Mouse (Mus musculus) testis, postnatal 10 days (tissue): ENCODE measurements around the gene Mypn.
A peak's percentile ranks its signal among the peaks of the same experiment; 100 is the strongest.

Experiments
- DNase-seq: peaks from one replicate; pipeline ENCODE4 v3.0.0; 2021; ENCODE audit warnings: low spot score

Gene Mypn

DNA sequence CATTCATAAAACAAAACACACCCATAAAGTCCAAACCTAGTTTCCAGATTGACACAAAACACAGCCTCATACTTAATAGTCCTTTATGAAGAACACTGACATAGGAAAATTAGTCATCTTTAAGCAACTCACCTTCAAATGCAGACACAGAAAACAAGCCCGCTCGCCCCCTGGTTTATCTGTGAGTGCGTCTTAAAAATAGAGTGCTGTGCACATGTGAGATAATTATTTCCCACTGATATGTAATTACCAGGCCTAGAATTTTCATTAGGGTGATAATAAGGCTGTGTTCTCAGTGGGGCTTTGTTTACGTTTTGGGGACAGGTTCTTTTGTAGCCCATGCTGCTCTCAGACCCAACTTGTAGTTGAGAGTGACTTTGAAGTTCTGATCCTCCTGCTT lies 4.7 kb downstream of the Mypn start:
- DNase-seq: no peak

DNA sequence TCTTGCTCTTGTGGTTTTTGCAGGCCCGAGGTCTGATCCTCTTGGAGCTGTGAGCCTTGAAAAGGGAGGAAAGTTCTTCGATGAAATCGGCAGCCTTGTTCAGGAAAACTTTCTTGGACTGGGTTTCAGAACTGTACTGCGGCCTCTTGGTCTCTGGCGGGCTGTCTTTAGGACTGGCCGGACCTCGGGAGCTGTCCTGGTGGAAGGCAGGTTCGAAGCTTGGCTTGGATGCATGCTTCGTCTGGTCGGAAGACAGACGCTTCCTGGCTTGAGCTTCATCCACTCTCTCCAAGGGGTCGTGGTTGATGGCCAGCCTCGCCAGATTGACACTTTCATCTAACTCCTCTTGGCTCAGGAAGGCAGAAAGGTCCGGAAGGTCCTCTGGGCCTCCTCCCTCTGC lies 11.0 kb downstream of the Mypn start:
- DNase-seq: no peak

DNA sequence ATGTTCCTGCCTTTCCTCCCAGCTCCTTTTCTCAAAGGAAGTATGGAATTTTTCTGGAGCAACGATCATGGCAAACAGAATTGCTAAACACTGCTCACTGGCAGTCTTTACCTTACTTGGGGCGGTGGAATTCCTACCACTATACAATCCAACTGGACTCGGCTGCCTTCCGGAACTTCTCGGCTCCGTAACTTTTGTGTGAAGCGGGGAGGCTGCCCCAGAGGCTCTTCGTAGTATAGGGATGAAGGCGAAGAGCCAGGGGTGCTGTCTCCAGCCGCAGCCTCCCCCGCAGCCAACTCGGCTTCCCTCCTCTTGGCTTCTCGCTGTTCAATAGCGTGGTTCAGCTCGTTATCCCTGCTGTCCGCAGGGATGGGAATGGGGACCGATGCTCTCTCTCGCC lies 11.5 kb downstream of the Mypn start:
- no peak for DNase-seq

DNA sequence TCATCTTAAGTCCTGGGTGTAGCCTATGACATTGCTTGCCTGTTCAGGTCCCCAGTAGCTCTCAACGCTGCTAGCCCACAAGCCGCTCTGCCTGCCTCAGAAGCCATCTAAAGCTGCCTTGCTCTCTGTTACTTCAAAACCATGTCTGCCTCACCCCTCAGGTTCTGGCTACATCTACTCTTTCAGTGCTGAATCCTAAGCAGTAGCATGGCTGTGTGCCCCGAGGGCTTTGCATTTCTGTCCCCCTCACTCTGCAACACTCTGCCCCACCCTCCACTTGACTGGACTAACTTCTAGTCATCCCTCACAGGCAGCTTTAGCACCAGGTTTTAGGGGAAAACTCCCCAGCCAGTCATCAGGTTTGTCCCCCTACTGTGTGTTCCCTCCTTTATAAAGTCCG lies 19.3 kb downstream of the Mypn start:
- no peak for DNase-seq

DNA sequence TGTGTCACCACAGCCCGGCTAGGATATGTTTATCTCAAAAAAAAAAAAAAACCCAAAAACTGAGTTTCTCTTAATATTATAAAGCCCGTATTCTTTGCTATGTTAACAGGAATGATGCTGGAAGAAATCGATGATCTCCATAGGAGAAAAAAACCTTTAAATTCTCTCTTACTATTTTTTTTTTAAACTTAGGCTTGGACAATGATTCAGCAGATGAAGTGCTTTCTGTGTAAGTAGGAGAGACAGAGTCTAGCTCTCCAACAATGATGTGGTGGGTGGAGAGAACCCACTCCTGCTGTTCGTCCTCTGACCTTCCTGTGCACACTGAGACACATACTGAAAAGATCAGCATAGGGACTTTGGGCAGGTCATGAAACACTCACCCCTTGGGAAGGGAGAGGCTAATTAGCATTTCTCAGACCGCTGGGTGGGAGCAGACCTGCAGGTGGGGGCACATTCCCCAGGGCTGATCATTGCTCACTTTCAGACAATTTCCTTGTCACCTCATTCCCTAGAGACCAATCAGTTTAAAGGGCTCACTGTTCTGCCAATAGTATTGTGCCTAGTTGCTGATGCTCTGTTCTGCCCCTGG lies 21.5 kb downstream of the Mypn start:
- no peak for DNase-seq

DNA sequence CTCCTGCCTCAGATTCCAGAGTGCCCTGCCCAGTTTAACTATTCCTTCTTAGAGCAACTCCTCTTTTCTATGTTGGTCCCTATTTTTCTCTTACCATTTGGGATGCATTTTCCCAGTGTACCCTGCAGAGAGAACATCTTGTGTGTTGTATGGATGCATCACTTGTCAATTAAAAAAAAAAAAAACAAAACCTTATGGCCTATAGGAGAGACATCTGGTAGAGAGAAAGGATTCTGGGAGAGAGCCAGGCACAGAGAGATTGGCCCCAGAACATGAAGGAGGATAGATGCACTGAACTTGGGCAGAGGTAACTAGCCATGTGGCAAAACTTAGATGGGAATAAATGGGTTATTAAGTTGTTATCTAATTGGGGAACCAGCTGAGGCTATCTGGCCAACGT lies 22.6 kb downstream of the Mypn start:
- no peak for DNase-seq

DNA sequence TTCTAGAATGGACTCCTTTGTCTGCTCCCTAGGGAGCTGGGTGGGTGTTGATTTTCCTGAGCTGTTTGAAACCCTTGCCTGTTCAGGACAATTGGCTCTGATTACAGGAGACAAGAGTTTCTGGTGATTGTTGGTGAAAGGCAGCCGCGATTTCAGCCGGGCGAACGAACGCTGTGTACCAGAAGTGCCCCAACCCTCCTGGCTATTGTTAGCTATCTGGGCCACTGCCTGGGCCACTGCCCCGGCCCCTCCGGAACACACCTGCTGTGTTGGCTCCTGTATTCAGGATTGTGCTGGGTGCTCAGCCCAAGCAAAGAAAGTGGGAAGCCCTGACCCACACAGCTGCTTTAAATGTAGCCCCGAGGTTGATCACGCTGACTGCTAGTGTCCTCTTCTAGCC lies 24.2 kb downstream of the Mypn start:
- no peak for DNase-seq

DNA sequence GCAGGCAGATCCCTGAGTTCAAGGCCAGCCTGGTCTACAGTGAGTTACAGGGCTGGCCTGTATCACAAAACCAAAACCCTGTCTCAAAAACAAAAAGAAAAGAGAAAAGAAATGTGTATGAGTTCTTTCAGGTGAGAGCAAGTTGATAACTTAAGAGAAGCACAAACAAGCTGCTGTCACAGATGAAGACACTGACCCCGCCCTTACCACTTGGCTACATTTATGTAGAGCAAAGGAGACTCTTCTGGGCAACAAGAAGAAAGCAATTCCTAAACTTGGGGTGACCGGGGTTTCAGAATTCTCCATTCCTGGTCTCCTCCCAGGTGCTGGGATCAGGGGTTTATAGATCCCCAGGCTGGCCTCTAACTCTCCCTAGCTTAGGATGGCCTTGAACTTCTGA lies 25.4 kb downstream of the Mypn start:
- no peak for DNase-seq

DNA sequence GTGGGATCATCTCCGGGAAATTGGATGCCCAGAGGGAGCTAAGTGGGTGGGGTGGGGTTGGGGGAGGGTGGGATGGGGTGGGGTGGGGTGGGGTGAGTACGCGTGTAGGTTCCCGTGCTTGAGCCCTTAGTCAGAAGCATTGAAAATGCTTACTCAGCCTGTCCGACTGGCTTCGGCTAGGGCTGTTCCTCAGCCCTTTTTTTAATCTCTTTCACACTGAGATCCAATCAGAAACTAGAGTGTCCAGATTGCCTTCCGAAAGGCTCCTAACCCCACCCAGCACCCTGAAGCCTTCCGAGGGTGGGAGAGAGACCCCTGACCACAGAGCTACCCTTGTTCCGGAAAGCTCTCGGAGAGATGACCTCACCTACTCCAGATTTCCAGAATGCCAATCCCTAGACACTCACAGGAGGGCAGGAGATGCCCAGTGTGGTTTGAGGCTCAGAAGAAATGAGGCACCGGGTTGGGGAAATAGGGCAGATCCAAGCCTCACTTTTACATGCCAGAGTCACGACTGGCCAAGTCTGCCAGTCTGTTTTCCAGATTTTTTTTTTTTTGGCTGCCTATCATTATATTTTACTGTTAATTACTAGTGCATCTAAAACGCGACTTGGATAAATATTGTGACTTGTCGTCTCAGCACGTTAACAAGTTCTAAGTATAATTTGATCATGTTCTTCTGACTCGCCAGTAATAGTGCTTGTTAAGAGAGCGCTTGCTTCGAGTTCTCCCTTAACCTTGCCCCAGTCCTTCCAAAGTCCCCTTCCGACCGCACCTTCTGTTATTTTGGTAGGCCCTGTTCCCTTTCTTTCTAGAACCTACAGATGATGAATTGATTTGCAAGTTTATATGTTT lies 26.2 kb downstream of the Mypn start:
- no peak for DNase-seq

DNA sequence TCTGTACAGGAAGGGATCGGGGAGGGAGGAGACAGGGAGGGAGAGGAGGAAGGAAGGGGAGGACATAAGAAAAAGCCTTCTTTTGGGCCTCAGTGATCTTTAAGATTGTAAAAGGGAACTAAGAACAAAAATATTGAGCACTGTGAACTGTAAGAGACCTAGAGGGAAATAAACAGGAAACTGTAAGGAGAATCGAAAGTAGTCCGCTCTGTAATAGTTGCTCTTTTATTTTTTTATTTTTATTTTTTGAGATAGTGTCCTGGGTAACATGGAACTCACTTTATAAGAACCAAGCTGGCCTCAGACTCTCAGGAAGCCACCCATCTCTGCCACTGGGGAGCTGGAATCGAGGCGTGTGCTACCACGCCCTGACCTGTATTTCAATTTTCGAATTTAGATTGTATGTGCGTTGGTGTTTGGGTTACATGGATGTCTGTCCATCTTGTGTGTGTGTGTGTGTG lies 27.3 kb downstream of the Mypn start:
- no peak for DNase-seq

DNA sequence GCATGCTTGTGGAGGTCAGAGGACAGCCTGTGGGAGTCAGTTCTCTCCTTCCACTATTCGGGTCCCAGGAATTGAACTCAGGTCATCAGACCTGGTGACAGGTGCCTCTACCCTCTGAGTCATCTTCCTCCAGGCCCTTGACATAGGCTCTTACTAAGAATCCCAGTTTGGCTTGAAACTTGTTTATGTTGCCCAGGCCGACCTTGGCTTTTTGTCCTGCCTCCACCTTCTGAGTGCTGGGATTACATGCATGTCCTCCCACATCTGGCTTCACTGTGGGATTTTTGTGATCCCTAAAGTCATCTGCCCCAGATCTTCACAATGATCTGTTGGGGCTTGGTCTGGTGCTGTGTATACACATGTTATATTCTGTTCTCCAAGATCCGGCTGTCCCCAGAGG lies 31.7 kb downstream of the Mypn start:
- DNase-seq: no peak

DNA sequence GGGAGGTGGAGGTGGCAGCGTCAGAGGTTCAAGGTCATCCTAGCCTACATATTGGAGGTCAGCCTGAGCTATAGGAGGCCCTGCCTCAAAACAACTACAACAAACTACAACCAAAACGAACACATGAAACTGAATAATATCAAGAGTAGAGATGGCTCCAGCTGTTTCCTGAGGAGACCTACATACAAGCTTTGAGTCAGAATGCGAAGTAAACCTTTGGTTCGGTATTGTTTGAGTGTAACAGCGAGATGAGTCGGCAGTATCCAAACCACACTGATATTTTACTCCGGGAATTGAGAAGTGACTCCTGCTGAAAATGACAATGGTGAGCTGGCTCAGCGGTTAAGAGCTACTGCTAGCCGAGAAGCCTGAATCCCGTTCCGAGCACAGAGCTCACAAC lies 34.2 kb downstream of the Mypn start:
- DNase-seq: no peak

DNA sequence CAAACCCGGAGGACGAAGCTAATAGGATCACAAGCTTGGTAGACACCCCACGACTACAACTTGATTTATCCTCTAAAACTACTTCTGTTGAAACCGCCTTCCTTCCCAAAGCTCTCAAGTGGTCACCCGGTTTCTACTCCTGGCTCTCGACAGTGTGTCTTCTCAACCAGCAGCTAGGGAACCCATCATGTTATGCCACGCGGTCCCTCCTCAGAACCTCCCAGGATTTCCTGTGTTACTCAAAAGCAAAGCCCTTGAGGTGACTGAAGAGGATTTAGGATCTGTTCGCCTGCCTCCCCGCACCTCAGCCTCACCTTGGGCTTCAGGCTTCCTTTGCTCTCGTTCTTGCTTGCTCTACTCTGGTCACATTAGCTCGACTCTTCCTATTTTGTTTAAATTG lies 35.6 kb downstream of the Mypn start:
- DNase-seq: no peak

DNA sequence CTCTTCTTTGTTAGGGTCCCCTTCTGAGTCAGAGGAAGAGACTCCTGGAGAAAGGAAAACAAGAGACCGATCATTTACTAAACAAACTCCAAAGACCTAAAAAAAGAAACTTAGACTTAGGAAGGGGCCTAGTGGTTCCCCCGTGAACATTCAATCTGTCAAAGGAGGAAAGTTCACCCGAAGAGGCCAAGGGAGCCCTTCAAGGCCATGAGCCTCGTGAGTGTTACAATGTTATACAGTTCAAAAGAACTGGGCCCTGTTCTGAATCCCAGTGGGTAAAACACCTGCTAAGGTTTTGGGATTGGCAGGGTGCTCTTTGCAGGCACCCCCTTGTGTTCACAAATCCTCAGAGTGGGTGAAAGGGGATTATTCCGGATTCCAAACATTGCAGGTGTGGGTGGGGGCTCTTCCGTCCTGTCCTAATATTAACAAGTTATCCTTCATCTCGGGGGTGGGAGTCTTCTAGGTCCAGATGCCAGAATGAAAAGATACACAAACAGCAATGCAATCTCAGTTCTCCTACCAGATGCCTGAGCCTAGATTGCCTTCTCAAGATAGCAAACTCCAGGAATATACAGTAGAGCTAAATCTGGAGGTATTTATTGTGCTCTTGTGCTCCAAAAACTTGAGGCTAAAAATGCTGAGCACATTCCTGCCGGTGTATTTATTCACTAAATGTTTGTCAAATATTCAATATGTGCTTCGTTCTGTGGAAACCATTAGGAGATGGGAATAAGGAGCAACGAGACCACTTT lies 36.3 kb downstream of the Mypn start:
- no peak for DNase-seq

DNA sequence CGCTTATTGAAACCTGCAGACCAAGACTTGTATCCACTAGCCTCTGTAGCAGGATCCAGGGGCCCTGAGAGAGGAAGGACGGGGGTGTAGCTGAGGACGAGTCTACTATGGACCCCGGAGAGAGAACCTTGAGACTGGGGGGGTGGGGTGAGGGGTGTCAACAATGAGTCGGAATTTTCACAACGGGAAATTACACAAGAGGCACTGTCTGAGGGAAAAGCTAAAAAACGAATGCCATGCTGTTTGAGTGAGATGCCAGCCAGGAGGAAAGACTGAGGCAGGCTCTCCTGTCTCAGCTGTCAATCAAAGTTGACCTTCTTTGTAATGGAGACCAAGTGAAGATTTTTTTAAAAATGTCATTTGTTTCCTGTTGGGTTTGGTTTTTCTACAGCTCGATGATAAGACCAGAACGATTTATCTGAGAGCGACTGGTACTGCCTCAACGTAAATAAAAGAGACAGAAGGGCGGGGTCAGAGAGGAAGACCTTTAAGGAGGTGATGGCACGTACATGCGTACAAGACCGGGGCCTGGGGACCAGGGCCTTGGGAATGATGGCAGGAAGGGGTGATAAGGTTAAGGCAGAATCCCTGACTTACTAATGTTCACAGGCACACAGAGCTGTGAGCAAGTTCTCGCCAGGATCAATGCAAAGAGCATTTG lies 37.9 kb downstream of the Mypn start:
- DNase-seq: no peak

DNA sequence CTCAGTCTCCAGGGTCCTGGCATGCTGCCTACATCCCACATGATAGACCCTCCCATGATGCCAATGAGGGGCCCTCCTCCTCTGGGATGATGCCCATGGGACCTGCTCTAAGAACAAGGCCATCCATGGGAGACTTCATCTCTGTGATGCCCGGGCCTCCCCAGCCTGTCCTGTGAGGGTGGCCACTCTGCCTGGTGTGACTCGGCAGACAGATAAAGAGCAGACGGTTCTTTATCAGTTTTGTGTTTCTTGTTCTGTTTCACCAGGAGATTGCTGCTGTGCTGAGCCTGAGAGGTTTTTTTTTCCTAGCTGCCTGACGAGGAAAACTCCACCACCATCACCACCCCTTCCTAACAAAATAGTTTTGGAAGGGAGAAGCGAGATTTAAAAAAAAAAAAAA lies 42.5 kb downstream of the Mypn start:
- peak; percentile 55 for DNase-seq

DNA sequence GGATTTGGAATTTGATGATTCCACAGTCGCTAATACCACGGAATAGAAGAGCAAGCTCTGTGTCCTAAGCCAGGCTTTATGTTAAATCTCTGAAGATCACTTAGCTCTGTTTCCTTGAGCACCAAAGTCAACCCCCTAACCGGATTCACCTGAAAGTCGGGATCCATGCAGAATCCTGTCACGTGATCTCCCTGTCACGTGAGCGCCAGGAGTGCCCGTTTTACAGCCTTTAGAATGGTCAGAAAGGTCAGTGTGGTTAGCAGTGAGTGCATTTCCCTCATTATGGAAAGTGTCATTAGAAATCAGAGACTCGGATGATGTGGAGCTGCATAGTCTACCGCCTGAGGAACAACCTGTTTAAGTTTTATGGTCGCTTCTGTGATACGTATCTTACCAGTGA lies 43.1 kb downstream of the Mypn start:
- DNase-seq: no peak

DNA sequence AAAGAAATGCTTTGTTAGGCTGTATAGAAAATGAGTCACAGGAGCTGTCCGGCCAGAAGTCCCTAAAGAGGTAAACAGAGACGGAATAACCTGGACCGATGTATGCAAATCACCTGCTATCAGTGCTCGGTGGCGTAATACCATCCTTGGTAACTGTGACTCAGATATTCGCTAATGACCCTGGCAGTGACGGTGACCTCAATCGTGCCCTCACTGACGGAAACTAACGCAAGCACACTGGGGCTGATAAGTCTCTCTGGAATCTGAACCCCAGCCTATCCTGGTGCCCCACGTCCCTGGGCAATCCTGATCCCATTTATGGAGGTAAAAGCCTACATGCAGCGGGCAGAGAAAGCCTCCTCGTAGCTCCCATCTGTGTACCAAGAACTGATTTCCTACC lies 45.6 kb downstream of the Mypn start:
- no peak for DNase-seq

DNA sequence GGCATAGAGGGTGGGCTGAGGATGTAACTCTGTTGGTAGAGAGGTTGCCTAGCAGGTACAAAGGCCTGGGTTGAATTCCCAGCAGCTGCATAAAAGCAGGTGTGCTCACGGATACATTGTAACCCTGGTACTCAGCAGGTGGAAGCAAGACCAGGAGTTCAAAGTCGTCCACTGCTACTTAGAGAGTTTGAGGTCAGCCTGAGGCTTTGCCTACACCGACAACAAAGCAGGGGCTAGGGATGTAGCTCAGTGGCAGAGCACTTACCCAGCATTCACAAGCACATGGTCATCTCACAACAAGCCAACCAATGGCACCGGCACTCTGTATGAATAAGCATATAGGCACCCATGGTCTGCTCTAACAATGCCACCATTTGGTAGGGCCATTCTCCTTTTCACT lies 46.3 kb downstream of the Mypn start:
- DNase-seq: no peak

DNA sequence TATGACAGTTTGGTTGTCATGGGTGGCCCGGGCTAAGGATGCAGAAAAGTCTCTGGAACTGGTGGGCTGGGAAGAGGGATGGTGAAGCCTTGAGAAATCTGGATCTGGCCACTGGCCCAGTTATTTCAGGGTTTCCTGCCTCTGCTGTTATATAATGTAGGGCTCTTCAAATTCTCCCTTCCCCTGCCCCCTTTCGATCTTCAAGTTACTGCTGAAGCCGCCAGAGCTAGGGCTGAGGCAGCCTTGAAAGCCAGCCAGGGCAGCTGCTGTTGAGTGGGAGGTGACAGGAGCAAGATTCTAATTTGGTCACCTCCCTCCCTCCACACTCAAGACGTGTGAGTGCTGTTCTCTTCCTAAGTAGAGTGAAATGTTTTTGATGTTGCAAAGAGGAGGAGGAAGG lies 46.8 kb downstream of the Mypn start:
- DNase-seq: peak; percentile 73

DNA sequence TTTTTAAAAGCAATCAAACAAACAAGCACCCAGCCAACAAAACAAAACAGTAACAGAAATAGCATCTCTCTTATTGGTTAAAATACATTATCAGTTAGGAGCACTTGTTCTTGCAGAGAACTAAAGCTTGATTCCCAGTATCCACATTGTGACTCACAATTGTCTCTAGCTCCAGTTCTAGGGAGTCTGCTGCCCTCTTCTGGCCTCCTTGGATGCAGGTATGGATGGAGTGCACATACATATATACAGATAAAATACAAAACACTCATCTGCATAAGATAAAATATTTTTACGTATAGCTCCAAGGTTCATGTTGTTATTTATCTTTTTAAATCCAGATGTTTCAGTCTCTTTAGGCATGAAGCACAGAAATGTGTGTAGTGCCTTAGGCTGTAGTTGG lies 47.4 kb downstream of the Mypn start:
- DNase-seq: no peak

DNA sequence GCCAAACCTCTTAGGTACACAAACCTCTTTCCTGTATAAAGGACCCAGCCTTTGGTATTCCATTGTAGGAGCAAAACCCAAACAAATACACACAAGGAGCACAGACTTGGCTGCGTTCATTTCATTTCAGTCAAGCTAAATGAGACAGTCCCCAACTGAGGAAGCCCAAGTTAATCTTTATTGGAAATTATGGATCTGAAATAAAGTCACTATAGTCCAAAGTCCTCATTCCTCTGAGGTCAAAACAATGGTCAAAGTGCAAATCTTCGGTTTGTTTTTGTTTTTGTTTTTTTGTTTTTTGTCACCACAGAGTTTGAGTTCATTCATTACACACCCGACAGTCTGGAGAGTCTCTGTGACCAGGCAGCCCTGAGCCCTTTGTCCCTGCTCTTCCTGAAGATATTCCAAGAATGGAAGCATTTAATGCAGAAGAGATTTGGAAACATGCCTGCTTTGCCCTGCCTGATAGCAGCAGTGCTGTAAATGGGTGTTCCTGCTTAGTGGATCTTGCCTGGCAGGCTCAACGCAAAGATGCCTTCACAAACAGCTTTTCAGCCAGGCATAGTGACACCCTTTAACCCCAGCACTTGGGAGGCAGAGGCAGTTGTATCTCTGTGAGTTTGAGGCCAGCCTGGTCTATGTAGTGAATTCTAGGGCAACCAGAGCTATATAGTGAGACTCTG lies 47.9 kb downstream of the Mypn start:
- DNase-seq: no peak
